Mouse (Mus musculus) limb, embryonic 12.5 days (tissue): ENCODE measurements around the gene Trim29. TPM values are rescaled to one million over a fixed set of nuclear protein-coding genes. Genes with fewer than 3 reads are reported as not detected.

Experiments
- ATAC-seq: fragments of 200-750 bp; cut with Nextera tagmentation; 2 replicates; pipeline ENCODE4 v1.8.0; 2017; ENCODE audit warnings: low read depth, moderate TSS enrichment; ENCODE audit not compliant: insufficient number of reproducible peaks, insufficient read depth, low FRiP score, low TSS enrichment
- H3K27ac ChIP-seq: fragments of 300-500 bp; sonication (generic); 2 replicates; pipeline ENCODE4 v1.5.1; 2016; ENCODE audit warnings: mild to moderate bottlenecking, moderate library complexity
- H3K27me3 ChIP-seq: fragments of 300-500 bp; sonication (generic); 2 replicates; pipeline ENCODE4 v1.6.1; 2016; ENCODE audit warnings: mild to moderate bottlenecking, moderate library complexity
- H3K36me3 ChIP-seq: fragments of 300-500 bp; sonication (generic); 2 replicates; pipeline ENCODE4 v1.6.1; 2016; ENCODE audit warnings: mild to moderate bottlenecking, moderate library complexity
- H3K4me1 ChIP-seq: fragments of 300-500 bp; sonication (generic); replicated peaks from 2 replicates; pipeline ENCODE4 v1.6.1; 2016
- H3K4me2 ChIP-seq: fragments of 300-500 bp; sonication (generic); 2 replicates; pipeline ENCODE4 v1.6.1; 2016; ENCODE audit warnings: mild to moderate bottlenecking, moderate library complexity
- H3K4me3 ChIP-seq: fragments of 300-500 bp; sonication (generic); replicated peaks from 2 replicates; pipeline ENCODE4 v1.5.1; 2016; ENCODE audit warnings: mild to moderate bottlenecking
- H3K9ac ChIP-seq: fragments of 300-500 bp; sonication (generic); replicated peaks from 2 replicates; pipeline ENCODE4 v1.6.1; 2016; ENCODE audit warnings: mild to moderate bottlenecking, moderate library complexity
- H3K9me3 ChIP-seq: fragments of 300-500 bp; sonication (generic); 2 replicates; pipeline ENCODE4 v1.6.1; 2016; ENCODE audit warnings: mild to moderate bottlenecking, moderate library complexity
- WGBS: fragments of 180-500 bp; shearing (Covaris S2); methylation state at CpG from one replicate; pipeline ENCODE4 v1.1.7; 2016; 5-methylcytosine and 5-hydroxymethylcytosine counted together
- polyA plus RNA-seq: library from polyadenylated mRNA; unstranded; fragments of >200 nt; fragmentation: Nextera tagmentation; extraction: Ambion mirVana; gene quantifications from 2 replicates; pipeline ENCODE4 v1.2.1, GENCODE M21; 2016

The Trim29 gene
- polyA plus RNA-seq, 1 experiment from 2014 or later: 11.1 TPM

- Histone ChIP-seq H3K27ac (no peak overlapping the region), H3K4me2 (no peak overlapping the region), H3K27me3 (peaks cover 26% of the 10 kb centered on the region), H3K4me3 (no peak overlapping the region), H3K4me1 (peaks cover 40% of the 10 kb centered on the region), H3K9me3 (peaks cover 3% of the 10 kb centered on the region; the same call in 1 of the 2 replicates), H3K9ac (no peak overlapping the region), H3K36me3 (no peaks in the 10 kb centered on the region)
- WGBS: 41% methylated on average over 14 of the region's 14 CpGs
- ATAC-seq: no peak
Measured at GRCm38 (mm10) chr9:43271761-43272518, 38.7 kb upstream of the Trim29 start.

GRCm38 (mm10) chr9:43273735-43274134, 36.9 kb upstream of the Trim29 start:
- H3K27ac ChIP-seq: no peak overlapping the region
- H3K9ac ChIP-seq: no peak overlapping the region
- no peak overlapping the region for H3K4me3 ChIP-seq
- 82% methylated on average over 9 of the region's 9 CpGs for WGBS
- H3K4me1 ChIP-seq: peaks cover 39% of the 10 kb centered on the region
- H3K9me3 ChIP-seq: no peaks in the 10 kb centered on the region
- no peak for ATAC-seq
- H3K36me3 ChIP-seq: no peaks in the 10 kb centered on the region
- peaks cover 26% of the 10 kb centered on the region for H3K27me3 ChIP-seq
- H3K4me2 ChIP-seq: no peak overlapping the region

GRCm38 (mm10) chr9:43284284-43284683, 26.4 kb upstream of the Trim29 start:
- Histone ChIP-seq H3K4me3 (no peak overlapping the region), H3K9ac (no peak overlapping the region), H3K27ac (no peak overlapping the region), H3K4me1 (peaks cover 24% of the 10 kb centered on the region), H3K4me2 (no peak overlapping the region), H3K9me3 (no peaks in the 10 kb centered on the region), H3K27me3 (peaks cover 6% of the 10 kb centered on the region), H3K36me3 (no peaks in the 10 kb centered on the region)
- ATAC-seq: peak; percentile 81
- WGBS: 6% methylated on average over 6 of the region's 6 CpGs

GRCm38 (mm10) chr9:43285281-43285680, 25.4 kb upstream of the Trim29 start:
- no peak overlapping the region for H3K27ac ChIP-seq
- no peak overlapping the region for H3K4me3 ChIP-seq
- no peaks in the 10 kb centered on the region for H3K36me3 ChIP-seq
- WGBS: 85% methylated on average over 4 of the region's 4 CpGs
- no peaks in the 10 kb centered on the region for H3K9me3 ChIP-seq
- peaks cover 6% of the 10 kb centered on the region for H3K27me3 ChIP-seq
- no peak overlapping the region for H3K9ac ChIP-seq
- no peak for ATAC-seq
- no peak overlapping the region for H3K4me2 ChIP-seq
- peaks cover 24% of the 10 kb centered on the region for H3K4me1 ChIP-seq

GRCm38 (mm10) chr9:43286870-43287269, 23.8 kb upstream of the Trim29 start:
- H3K9me3 ChIP-seq: no peaks in the 10 kb centered on the region
- WGBS: under 1% methylated on average over 20 of the region's 20 CpGs
- H3K4me3 ChIP-seq: peak overlapping the region; percentile 21; the same call in 1 of the 2 replicates
- H3K36me3 ChIP-seq: no peaks in the 10 kb centered on the region
- H3K27me3 ChIP-seq: peaks cover 6% of the 10 kb centered on the region
- 0 out of 2 replicates have a peak overlapping the region, but pooled peaks have one; percentile 27 for H3K9ac ChIP-seq
- peak overlapping the region; percentile 41; the same call in 1 of the 2 replicates for H3K27ac ChIP-seq
- peak overlapping the region; percentile 55 for H3K4me2 ChIP-seq
- H3K4me1 ChIP-seq: peaks cover 14% of the 10 kb centered on the region; the same call in 1 of the 2 replicates
- 0 out of 2 replicates have a peak, but pooled peaks have one; percentile 33 for ATAC-seq

- no peak for ATAC-seq
- Histone ChIP-seq H3K4me1 (no peaks in the 10 kb centered on the region), H3K9me3 (no peaks in the 10 kb centered on the region), H3K36me3 (no peaks in the 10 kb centered on the region), H3K4me2 (no peak overlapping the region), H3K27me3 (no peaks in the 10 kb centered on the region), H3K9ac (no peak overlapping the region), H3K27ac (no peak overlapping the region), H3K4me3 (no peak overlapping the region)
- WGBS: 90% methylated on average over 6 of the region's 6 CpGs
Measured at GRCm38 (mm10) chr9:43293058-43293457, 17.6 kb upstream of the Trim29 start.

GRCm38 (mm10) chr9:43300394-43300793, 10.3 kb upstream of the Trim29 start:
- Histone ChIP-seq H3K27me3 (0 out of 2 replicates have a peak, but pooled peaks cover 7% of the 10 kb centered on the region), H3K9me3 (no peaks in the 10 kb centered on the region)
- WGBS: 71% methylated on average over 10 of the region's 10 CpGs

GRCm38 (mm10) chr9:43302989-43303388, 7.7 kb upstream of the Trim29 start:
- no peak for ATAC-seq
- Histone ChIP-seq H3K36me3 (no peaks in the 10 kb centered on the region), H3K4me3 (no peak overlapping the region), H3K27me3 (0 out of 2 replicates have a peak, but pooled peaks cover 7% of the 10 kb centered on the region), H3K9ac (no peak overlapping the region), H3K4me1 (no peaks in the 10 kb centered on the region), H3K4me2 (no peak overlapping the region), H3K9me3 (no peaks in the 10 kb centered on the region), H3K27ac (no peak overlapping the region)
- 63% methylated on average over 4 of the region's 4 CpGs for WGBS

More at GRCm38 (mm10) chr9:43300394-43300793, 10.3 kb upstream of the Trim29 start:
- ATAC-seq: no peak
- H3K9ac ChIP-seq: no peak overlapping the region
- no peak overlapping the region for H3K4me3 ChIP-seq
- H3K27ac ChIP-seq: no peak overlapping the region
- no peak overlapping the region for H3K4me2 ChIP-seq
- no peaks in the 10 kb centered on the region for H3K4me1 ChIP-seq
- no peaks in the 10 kb centered on the region for H3K36me3 ChIP-seq

GRCm38 (mm10) chr9:43305882-43306281, 4.8 kb upstream of the Trim29 start:
- 49% methylated on average over 6 of the region's 6 CpGs for WGBS
- no peak overlapping the region for H3K4me2 ChIP-seq
- ATAC-seq: no peak

GRCm38 (mm10) chr9:43309087-43309872, 1.4 kb upstream of the Trim29 start:
- Histone ChIP-seq H3K4me1 (no peaks in the 10 kb centered on the region), H3K27ac (no peak overlapping the region), H3K9ac (no peak overlapping the region), H3K4me2 (no peak overlapping the region), H3K9me3 (no peaks in the 10 kb centered on the region), H3K4me3 (no peak overlapping the region), H3K36me3 (no peaks in the 10 kb centered on the region), H3K27me3 (peaks cover 5% of the 10 kb centered on the region; the same call in 1 of the 2 replicates)
- no peak for ATAC-seq
- WGBS: 78% methylated on average over 6 of the region's 6 CpGs

More at GRCm38 (mm10) chr9:43305882-43306281, 4.8 kb upstream of the Trim29 start:
- no peak overlapping the region for H3K4me3 ChIP-seq
- H3K9me3 ChIP-seq: no peaks in the 10 kb centered on the region
- no peak overlapping the region for H3K9ac ChIP-seq
- H3K27ac ChIP-seq: no peak overlapping the region
- H3K4me1 ChIP-seq: no peaks in the 10 kb centered on the region
- peaks cover 4% of the 10 kb centered on the region; the same call in 1 of the 2 replicates for H3K27me3 ChIP-seq
- no peaks in the 10 kb centered on the region for H3K36me3 ChIP-seq

- WGBS: 79% methylated on average over 7 of the region's 7 CpGs
- Histone ChIP-seq H3K27ac (no peak overlapping the region), H3K4me1 (no peaks in the 10 kb centered on the region), H3K4me2 (no peak overlapping the region), H3K4me3 (no peak overlapping the region), H3K36me3 (no peaks in the 10 kb centered on the region), H3K9ac (no peak overlapping the region), H3K9me3 (no peaks in the 10 kb centered on the region), H3K27me3 (peaks cover 8% of the 10 kb centered on the region)
- ATAC-seq: no peak
Measured at GRCm38 (mm10) chr9:43312190-43312589, 1.5 kb downstream of the Trim29 start.
